Mouse (Mus musculus) CD4-positive, CD25-positive, alpha-beta regulatory T cell, adult 4 months (primary cell): ENCODE results near the gene Dcxr. TPM values are rescaled to one million over a fixed set of nuclear protein-coding genes. Genes with fewer than 3 reads are reported as not detected.

Experiments used
- ATAC-seq: one replicate; pipeline ENCODE4 v1.8.0; 2017
- polyA plus RNA-seq, 2 experiments: library from polyadenylated mRNA; unstranded; fragments of 100-300 nt; shearing (Covaris generic); gene quantifications; one replicate each; pipeline ENCODE4 v1.2.1; 2017

Gene Dcxr
- polyA plus RNA-seq, 2 experiments from 2014 or later = 15.1 to 17.4 TPM

DNA sequence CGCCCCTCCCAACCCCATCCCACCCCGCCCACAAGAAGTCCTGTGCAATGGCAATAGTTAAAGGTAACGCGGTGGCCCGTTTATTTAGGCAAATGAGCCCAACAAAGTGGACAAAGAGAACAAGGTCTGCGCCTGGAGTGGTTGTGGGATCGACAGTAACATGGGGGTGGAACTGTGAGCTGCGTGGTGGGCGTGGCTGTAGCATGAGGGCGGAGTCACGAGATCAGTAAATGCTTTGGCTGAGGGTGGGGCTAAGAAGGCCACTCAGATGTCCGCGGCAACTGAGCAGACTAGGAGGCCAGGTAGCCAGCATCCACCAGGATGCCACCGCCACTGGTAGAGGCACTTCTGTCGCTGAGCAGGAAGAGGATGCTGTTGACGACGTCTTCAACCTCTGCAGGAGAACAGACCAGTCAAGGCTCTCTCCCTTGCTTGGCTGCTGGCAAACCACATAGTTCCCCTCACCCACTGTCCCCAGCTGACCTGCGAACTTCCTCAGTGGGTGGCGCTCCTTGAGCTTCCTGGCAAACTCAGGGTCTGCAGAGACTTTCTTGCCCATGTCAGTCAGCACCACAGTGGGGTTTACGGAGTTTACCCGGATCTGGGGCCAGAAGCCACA, 2.5 kb upstream of the Dcxr start:
- ATAC-seq = peak; percentile 33

DNA sequence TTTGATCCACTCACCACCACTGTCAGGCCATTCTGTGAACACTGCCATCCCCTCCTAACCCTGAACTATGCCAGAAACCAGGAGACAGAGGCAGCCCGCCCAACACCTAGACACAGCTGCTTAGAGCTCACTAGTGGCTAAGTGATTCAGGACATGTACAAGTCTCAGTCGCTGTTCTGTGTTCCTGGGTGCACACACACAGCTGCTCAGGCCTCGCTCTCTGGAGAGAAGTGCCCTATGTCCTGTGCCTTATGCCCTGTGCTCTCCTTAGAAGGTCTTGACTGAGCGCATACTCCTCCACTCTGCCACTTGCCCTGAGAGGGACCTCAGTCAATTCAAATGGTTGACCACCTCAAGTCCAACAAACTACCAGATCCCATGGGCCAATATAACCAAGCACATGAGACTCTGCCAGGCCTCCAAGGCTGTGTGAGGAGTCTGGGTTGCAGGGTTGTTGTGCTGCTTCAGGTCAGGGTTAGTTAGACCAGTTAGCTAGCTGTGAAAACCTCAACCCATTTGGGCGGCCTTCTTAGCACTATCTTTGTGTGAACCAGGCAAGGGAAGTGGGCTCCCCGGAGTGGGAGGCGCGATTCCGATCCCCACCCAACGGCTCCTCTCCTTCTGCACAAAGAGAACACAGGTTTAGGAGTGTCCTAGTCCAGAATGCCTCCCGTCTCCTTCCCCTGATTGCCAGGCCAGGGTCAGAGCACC, 1.6 kb upstream of the Dcxr start:
- no peak for ATAC-seq

DNA sequence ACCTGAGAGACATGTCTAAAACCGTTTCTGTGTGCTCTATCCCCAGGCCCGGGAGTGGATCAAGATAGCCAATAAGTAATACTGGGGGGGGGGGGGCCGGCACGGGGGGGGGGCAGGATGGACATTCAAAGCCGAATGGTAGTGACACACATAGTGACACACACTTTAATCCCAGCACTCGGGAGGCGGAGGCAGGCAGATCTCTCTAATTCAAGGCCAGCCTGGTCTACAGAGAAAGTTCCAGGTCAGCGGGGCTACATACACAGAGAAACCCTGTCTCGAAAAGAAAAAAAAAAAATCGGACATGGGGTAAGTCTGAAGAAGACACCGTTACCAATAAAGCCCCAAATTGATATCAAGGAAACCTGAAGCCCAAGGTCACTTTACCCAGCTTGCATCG, 483 bp upstream of the Dcxr start:
- no peak for ATAC-seq

DNA sequence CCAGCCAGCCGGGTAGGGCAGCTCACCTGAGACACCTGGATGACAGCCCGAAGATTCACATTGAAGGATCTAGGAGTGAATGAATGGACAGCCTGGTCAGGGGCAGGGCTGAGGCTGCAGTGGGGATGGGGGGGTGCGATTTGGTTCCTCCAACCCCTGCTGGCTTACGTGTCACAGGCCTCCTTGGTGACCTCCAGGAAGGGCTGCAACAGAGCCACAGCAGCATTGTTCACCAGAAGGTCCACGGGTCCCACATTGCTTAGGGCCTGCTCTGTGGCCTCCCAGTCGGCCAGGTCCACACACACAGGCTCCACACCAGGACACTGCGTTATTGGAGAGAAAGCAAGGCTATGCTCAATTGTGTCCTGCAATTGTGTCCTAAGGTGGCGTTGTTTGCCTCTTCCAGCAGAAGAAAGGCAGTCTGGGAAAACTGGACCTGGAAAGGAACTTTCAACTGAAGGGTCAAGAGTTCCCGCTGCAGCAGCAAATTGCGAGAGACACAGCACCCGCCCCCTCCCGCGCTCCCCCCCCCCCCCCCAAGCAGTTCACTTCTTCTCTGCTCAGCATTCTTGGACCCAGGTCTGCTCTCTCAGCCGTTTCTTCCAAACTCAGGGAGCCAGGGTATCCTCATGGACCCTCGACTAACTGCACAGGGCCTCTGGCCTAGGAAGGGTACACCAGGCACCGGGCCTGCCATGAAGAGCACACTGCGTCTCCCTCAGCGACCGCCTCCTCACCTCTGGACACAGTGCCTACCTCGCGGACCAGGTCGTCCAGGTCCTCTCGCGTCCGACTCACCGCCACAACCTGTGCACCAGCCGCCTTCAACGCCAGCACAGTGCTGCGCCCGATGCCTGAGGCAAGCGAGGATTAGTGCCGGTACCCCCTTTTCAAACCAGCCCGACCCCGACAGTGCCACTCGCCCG, 575 bp downstream of the Dcxr start:
- peak; percentile 46 for ATAC-seq

DNA sequence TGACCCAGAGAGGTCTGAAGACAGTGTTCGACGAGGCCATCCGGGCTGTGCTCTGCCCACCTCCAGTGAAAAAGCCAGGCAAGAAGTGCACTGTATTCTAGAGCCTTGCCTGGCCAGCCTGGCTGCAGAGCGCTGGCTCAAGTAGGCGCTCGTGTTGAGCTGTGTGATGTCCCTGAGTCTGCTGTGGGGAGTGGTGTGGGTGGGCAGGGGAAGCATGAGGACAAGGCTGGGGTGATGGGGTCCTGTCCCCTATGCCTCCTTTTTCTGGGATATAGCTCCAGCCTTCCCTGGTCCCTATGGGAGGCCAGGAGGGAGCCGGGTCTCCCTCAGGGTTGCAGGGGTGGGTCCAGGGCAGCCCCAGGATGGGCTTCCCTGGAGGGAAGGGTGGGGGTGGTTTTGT, 3.6 kb downstream of the Dcxr start:
- no peak for ATAC-seq

DNA sequence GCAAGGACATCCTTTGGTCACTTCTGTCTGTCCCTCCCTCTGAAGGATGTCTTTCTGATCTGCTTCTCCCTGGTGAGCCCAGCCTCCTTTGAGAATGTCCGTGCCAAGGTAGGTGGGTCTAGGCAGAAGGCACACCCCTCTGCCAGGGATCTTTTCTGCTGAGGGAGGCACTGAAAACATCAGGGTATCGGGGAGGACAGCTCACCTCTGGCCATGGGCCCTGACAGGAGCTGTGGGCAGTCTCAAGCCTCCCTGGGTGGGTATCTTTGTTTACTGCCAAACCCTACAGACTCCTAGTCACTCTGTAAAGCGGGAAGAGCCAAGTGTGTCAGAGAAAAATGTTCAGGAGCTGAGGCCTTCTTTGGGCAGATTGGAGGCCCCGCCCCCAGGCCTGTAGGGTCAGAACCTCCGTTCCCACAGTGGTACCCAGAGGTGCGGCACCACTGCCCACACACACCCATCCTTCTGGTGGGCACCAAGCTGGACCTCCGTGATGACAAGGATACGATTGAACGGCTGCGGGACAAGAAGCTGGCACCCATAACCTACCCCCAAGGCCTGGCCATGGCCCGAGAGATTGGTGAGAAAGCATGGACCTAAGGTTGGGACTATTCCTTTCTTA, 4.2 kb downstream of the Dcxr start:
- no peak for ATAC-seq

DNA sequence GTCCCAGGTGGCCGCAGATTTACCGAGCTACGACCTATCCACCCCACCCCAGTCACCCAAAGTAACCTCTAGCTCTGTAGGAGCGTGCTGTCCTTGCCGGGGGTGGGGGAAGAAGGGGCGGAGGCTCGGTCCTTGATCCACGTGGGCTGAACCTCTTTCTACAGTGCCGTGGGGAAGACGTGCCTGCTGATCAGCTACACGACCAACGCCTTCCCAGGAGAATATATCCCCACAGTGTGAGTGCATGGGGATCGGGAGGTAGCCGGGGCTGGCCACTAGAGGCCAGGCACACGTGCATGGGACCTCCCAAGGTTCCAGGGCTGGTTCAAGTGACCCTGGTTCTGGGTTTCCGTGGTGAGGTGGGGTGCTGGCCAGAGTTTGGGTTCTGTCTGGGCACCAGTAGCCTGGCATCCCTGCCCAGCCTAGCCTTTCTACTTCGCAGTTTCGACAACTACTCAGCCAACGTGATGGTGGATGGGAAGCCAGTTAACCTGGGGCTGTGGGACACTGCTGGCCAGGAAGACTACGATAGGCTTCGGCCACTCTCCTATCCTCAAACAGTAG, 4.9 kb downstream of the Dcxr start:
- ATAC-seq = no peak

DNA sequence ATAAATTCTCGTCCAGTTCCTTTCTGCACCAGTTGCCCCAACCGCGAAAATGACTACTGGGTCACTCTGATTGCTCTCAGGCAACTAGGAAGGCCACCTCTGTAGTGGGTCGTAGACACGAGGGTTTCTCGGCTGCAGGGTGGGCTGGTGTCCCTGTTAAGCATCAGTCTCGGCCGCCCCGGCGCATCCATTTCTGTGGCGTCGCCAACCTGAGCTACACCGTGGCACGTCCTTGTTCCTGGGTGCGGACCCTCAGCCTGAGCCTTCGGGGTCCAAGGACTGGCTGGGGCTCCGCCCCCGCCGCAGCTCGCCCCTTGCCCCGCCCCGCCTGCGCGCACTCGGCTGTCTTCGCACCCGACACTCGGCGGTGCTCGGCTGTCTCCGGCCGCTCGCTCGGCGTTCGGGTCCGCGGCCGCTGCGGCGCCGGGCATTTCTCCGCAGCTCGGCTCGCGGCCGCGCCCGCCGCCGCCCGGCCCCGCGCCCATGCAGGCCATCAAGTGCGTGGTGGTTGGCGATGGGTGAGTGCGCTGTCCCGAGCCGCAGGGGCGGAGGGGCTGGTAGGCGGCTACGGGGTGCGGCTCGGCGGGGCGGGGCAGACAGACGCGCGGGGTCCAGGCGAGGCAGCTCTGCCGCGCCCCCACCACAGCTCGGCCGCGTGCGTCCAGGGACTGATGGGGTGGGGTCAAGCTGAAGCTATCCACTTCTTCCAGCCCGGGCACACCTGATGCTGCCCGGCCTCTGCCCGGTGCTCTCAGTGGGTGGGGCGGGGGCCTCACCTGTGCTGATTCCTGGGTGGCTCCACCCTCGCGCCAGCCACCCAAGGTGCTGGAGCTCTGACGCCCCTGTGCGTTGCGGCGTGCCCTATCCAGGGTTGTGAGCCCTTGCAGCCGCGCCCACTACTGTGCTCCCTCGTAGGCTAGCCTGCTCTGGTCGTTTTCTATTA, 5.7 kb downstream of the Dcxr start, which contains the start of gene Rac3:
TSS of gene Rac3 (plus strand) at position 347 of the 943 bp plus-strand sequence.
- peak; percentile 46 for ATAC-seq

DNA sequence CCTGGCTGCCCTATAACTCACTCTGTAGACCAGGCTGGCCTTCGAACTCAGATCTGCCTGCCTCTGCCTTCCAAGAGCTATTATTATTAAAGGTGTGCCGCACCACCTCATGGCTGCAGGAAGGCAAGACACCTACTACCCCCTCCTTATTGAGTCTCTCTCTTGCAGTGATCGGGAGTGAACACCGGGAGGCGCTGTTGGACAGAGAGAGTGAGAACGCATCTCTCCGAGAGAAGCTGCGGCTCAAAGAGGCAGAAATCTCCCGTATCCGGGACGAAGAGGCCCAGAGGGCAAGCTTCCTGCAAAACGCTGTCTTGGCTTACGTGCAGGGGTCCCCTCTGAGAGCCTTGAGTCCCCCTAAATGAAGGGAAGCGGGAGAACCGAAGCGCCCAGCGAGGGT, 6.6 kb downstream of the Dcxr start:
- ATAC-seq = peak; percentile 91

DNA sequence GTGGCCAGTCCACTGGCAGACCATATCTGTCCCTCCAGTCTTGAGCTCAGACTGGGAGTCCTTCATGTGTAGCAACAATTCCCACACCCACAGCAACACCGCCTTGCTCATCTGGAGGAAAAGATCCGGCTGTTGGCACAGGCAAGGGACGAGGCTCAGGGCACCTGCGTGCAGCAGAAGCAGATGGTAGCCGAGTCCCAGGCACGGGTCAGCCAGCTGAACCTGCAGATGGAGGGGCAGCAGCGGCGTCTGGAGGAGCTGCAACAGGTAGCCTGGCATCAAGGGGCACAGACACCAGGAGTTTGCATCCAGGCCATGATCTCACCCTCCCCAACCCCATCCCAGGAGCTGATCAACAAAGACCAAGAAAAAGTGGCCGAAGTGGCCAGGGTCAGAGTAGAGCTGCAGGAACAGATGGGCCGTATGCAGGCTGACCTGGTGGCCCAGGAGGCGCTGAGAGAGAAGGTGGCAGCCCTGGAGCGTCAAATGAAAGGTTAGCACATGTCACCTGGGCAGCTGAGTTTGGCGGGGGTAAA, 7.2 kb downstream of the Dcxr start:
- no peak for ATAC-seq

DNA sequence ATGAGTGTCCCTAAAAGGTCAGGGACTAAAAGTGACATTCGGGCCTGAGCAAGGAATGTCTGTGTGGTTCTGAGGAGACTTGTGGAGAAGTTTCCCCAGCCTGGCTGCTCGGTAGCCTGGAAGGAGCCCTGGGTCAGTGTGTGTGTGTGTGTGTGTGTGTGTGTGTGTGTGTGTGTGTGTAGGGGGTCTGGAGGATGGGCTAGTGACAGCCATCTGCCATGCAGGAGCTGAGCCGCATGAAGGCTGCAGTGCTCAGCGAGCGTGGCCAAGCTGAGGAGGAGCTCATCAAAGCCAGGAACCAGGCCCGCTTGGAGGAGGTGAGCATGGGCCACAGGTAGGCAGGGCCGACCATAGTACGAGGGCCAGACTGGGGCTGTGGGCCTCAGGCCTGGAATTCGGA, 7.8 kb downstream of the Dcxr start:
- no peak for ATAC-seq

DNA sequence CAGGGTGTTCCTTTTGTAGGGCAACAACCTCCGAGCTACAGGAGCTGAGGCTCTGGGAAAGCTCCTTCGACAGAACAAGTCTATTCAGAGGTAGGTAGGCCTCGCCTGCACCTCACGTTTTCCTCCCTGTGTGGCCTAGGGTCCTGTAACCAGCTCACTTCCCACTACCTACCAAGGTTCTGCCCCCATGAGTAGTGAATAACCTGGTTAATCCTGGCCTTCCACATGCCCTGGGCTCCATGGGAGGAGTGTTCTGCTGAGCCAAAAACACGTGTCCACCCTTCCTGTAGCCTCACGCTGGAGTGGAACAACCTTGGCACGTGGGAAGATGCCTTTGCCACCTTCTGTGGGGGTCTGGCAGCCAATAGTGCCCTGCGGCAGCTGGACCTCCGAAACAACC, 11.9 kb downstream of the Dcxr start:
- ATAC-seq = no peak

DNA sequence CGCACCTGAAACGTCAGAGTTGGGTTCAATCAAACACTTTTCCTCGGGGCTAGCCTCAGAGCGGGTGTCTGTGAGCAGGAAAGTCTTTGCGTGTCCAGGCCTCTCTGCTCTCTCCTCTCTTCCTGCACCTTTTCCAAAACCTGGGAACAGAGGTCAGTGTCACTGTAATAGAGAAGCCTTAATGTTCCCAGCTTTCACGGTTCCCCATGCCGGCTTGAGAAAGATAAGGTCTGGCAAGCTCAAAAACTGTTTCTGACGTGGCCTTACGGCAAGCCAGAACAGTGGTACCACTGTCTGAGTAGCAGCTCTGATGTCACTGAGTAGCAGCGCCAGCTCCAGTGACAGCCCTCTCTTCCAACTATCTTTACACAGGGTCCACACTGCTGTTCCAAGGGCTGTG, 12.5 kb downstream of the Dcxr start:
- no peak for ATAC-seq

DNA sequence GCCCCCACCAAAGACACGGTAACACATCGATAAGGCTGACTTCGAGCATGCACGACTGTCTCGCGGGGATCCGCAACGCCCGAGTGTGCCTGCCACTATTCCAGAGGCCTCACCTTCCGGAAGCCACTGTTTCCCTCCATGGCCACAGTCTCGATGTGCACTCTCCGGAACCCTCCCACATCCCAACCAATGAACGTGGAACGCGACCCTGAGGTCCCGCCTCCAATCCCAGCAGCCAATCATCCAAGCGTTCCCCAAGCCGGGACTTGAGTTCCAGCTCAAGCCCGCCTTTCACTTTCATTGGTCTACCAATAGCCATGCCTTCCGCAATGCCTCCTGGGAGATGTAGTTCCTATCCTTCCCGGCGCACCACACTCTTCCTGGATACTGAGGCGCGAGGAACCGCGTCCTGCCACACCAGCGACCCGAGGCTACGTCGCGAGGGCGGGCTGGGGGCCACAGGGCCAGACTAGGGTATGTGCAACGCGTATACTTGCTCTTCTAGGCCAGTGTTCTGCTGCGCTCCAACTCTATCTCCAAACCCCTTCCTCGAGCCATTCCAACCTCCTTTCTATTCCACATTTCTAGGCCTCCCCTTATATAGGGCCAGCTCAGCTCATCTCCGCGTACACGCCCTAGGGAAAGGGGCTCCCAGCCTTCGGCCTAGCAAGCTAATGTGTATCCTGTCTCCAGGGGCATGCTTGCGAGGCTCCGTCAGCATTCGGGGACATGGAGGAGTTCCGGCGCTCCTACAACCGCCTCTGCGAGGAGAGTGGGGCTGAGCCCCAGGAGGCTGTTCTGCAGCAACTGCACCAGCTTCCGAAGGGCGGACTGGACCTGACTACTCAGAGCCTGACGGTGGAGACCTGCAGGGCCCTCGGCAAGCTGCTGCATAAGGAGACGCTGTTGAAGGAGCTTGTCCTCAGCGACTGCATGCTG, 13.2 kb downstream of the Dcxr start, which contains the start of the genes Cenpx and Lrrc45:
TSS of gene Cenpx (minus strand) at position 159 of the 939 bp plus-strand sequence.
TSS of gene Lrrc45 (plus strand) at position 346 of the 939 bp plus-strand sequence.
- ATAC-seq = peak; percentile 99

DNA sequence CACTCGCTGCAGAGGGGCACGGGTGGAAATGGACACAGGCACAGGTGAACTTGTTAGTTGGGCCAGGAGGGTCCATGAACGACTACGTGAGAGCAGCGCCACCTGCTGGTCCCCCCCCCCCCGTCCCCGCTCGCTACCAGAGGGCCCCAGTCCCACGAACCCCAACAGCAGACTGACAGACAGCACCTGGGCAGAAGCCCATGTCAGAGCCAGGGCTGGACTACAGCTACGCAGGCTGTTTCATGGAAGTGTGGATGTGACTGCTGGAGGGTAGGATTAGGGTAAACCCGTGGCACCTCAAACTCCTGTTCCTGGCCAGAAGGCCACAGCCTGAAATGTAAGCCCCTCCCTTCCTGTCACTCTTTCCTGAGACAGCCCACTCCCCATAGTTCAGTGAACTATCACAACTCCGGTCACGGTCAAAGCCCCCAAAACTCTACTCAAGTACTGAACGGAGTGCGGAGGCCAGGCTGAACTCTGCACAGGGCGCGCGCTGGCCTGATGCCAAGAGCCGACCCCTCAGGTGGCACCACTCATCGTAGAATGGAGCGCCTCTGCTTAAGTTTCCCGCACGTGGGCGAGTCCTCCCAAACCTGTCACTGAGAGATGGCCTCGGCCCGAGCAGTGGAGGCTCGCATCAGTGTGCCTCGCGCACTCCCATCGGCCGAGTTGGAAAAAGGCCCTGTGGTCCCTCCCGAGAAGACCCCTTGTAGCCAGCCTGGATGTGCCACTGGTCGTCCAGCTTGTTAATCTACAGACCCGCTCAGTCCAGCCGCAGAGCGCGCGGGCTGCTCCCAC, 14.1 kb downstream of the Dcxr start:
- peak; percentile 10 for ATAC-seq

DNA sequence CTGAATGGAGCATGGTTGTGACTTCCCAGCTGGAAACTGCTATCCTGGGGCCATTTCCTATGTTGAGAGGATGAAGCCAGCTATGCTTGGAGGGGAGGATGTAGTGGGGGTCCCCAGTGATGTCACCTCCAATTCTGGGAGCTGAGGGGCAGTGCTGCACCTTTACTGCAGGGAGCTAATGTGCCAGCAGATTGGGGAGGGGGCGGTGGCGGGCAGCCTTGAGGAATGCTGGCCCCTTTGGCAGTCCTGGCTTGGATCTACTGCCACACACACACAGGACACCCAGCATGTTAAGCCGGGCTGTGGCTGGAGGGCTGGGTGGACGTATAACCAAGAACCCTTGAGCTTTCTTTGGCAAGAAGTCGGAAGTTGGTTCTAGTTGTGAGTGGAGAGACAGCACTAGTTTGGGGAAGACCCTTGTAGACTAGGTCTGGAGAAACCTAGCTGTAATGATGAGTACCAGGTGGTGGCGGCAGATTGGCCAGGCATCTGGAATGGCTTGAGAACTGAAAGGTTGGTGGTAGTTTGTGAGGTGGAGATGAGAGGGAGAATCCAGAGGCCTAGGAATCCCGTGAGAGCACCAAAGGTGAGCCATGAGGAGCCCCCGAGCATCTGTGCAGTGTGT, 15.0 kb downstream of the Dcxr start:
- ATAC-seq = no peak

DNA sequence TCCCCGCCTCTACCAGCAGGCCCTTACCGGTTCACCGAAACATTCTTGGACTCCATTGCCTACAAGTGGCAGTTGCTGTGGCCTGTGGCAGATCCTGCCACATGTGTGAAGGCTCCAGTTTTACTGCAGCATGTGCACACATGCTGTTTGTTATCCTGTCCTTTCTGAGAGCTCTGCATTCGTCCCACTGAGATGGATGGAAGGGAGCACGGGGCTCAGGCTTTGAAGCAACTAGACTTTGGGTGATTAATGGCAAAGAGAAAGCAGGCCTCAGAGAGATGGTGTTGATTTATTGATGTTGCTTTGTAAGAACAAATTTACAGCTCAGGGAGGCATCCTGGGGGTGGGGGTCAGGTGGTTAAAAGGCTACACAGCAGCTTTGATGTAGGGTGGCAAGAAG, 16.4 kb downstream of the Dcxr start:
- no peak for ATAC-seq

DNA sequence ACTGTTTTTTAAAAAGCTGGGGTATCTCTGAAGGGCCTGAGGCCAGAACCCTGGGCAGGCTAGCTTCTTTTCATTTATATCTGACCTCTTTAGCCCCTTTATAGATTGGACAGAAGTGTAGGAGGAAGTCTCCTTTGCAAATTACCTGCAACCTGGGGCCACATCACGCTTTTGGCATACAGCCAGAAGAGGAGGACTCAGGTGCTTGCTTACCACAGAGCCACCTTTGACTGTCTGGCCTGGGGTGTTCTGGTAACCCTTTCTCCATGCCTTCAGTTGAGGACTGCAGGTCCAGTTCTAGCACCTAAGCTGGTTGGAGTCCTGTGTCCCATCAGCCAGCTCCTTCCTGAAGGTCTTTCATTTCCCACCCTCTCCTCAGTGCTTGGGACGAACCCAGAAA, 17.5 kb downstream of the Dcxr start:
- no peak for ATAC-seq
